Mouse (Mus musculus) adrenal gland, adult 18-20 months (tissue): ENCODE data around the gene Dscaml1. TPM values are rescaled to one million over a fixed set of nuclear protein-coding genes. Genes with fewer than 3 reads are reported as not detected.
A peak's percentile ranks its signal among the peaks of the same experiment; 100 is the strongest.

ENCODE experiments used
- DNase-seq, 2 experiments: peaks; one replicate each; pipeline ENCODE4 v3.0.0; 2021 to 2022; ENCODE audit warnings: low spot score in 2 of 2
- total RNA-seq, 2 experiments: library from RNA; stranded (reverse); gene quantifications; 1 replicate in 1 of 2; 2 replicates in 1 of 2; pipeline ENCODE4 v1.2.3; 2021

The Dscaml1 gene
- total RNA-seq, 2 experiments from 2014 or later = 0.53 to 1.3 TPM

- DNase-seq = no peak
Observed at GRCm38 (mm10) chr9:45411111-45411510, 15.3 kb upstream of the Dscaml1 start.

- DNase-seq = no peak
Observed at GRCm38 (mm10) chr9:45411803-45412202, 14.6 kb upstream of the Dscaml1 start.

- peak; percentile 86 to 91 for DNase-seq
Observed at GRCm38 (mm10) chr9:45412287-45412686, 14.1 kb upstream of the Dscaml1 start.

GRCm38 (mm10) chr9:45412700-45413477, 13.5 kb upstream of the Dscaml1 start:
- no peak for DNase-seq

- peak in 1 of 2 experiments; percentile 43 for DNase-seq
Observed at GRCm38 (mm10) chr9:45413478-45414140, 12.8 kb upstream of the Dscaml1 start.

- peak; percentile 37 to 48 for DNase-seq
Observed at GRCm38 (mm10) chr9:45415912-45416311, 10.5 kb upstream of the Dscaml1 start.

GRCm38 (mm10) chr9:45417245-45417644, 9.2 kb upstream of the Dscaml1 start:
- peak; percentile 44 to 51 for DNase-seq

GRCm38 (mm10) chr9:45418252-45418651, 8.2 kb upstream of the Dscaml1 start:
- no peak for DNase-seq

- no peak for DNase-seq
Observed at GRCm38 (mm10) chr9:45421209-45421608, 5.2 kb upstream of the Dscaml1 start.

- DNase-seq = no peak
Observed at GRCm38 (mm10) chr9:45422761-45423298, 3.6 kb upstream of the Dscaml1 start.

- DNase-seq = no peak
Observed at GRCm38 (mm10) chr9:45429392-45429791, 3.0 kb downstream of the Dscaml1 start.

- peak in 1 of 2 experiments; percentile 29 for DNase-seq
Observed at GRCm38 (mm10) chr9:45429951-45430697, 3.7 kb downstream of the Dscaml1 start.

- DNase-seq = no peak
Observed at GRCm38 (mm10) chr9:45430698-45430959, 4.2 kb downstream of the Dscaml1 start.

- no peak for DNase-seq
Observed at GRCm38 (mm10) chr9:45431150-45431549, 4.7 kb downstream of the Dscaml1 start.

GRCm38 (mm10) chr9:45432639-45433038, 6.2 kb downstream of the Dscaml1 start:
- DNase-seq = no peak

- no peak for DNase-seq
Observed at GRCm38 (mm10) chr9:45433119-45433518, 6.7 kb downstream of the Dscaml1 start.

GRCm38 (mm10) chr9:45434171-45434570, 7.7 kb downstream of the Dscaml1 start:
- no peak for DNase-seq

GRCm38 (mm10) chr9:45439025-45439424, 12.6 kb downstream of the Dscaml1 start:
- no peak for DNase-seq

- no peak for DNase-seq
Observed at GRCm38 (mm10) chr9:45440083-45440784, 13.8 kb downstream of the Dscaml1 start.

GRCm38 (mm10) chr9:45444251-45444798, 17.9 kb downstream of the Dscaml1 start:
- DNase-seq = no peak

- DNase-seq = no peak
Observed at GRCm38 (mm10) chr9:45449658-45450057, 23.2 kb downstream of the Dscaml1 start.
